Mouse (Mus musculus) heart, adult 9 months (tissue): Measurements from ENCODE around the gene Fnbp1.

Experiments used
- DNase-seq, 2 experiments: peaks; one replicate each; pipeline ENCODE4 v3.0.0; 2022; ENCODE audit warnings: low spot score in 2 of 2

Fnbp1 gene

GRCm38 (mm10) chr2:31025458-31025857 lies 116.3 kb downstream of the Fnbp1 start:
- peak in 1 of 2 experiments; percentile 21 for DNase-seq

DNA sequence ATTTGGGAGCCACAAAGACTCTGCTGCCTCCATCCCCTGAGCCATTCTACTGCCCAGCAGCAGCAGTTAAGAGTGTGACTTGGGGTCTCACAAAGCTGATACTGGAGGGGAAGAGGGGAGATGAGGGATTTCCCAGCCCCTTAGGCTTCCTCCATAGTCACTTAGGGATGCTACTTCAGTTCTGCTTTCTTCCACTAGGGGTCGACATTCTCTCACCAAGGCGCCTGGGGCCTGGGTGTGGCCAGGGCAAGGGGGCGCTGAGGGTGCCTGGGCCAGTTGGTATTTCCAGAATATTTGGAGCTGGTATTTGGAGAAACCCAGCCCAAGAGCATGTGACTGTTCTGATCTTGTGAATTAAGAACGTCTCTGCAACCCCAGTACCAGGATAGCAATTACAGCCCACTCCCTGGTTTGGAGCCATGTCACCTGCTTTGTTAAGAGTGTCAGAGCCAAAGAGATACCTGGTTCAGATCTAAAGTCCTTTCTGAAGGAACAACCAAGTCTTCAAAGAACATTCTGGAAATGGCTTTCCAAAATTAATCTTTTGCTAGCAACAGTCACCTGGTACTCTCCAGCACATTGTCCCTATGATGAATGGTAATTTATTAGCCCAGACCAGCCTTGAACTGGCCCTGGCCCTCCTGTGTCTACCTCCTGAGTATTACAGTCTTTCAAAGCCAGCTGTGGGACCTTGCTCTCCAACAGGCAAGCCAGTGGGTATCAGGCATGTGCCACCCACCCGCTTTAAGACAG lies 117.0 kb downstream of the Fnbp1 start:
- peak; percentile 58 to 59 for DNase-seq

DNA sequence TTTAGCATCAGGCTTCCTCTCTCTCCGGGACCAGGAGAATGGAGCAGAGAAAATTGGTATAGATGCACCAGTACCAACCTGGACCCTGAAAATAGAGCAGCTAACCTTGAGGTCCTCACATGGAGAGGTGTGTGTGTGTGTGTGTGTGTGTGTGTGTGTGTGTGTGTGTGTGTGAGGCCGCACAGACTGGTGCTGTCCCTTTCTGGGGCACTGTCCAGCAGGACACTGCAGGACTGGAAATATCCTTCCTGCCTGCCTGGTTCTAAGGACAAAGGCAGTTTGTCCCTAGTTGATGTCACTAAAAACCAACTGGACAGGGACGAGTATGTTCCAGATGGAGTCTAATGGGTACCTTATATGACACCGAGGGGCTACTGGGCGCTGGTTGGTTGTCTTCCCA lies 117.9 kb downstream of the Fnbp1 start:
- DNase-seq: no peak

GRCm38 (mm10) chr2:31020202-31020601 lies 121.6 kb downstream of the Fnbp1 start:
- no peak for DNase-seq

GRCm38 (mm10) chr2:31019011-31019410 lies 122.8 kb downstream of the Fnbp1 start:
- DNase-seq: no peak

GRCm38 (mm10) chr2:31018519-31018918 lies 123.3 kb downstream of the Fnbp1 start:
- DNase-seq: no peak

GRCm38 (mm10) chr2:31017625-31018317 lies 124.0 kb downstream of the Fnbp1 start:
- no peak for DNase-seq

- DNase-seq: no peak
Measured at GRCm38 (mm10) chr2:31013371-31014120, 128.3 kb downstream of the Fnbp1 start.

DNA sequence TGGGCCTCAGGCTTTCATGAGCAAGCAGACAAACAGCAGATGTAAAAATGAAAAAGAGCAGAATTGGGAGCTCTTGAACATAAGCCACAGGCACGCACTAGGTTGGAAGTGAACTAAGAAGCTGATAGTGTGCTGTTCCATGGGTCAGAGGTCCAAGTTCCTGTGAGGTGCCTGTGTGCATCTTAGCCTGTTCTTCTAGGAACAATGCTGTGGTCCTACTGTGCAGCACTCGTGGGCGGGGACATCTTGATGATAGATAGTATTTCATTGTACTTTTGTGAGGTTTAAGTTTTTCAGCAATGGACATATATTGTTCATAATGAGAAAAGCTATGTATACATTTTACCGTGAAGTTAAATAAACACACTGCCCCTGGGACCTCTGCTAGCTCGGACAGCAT lies 134.6 kb downstream of the Fnbp1 start:
- DNase-seq: no peak

- peak; percentile 66 to 70 for DNase-seq
Measured at GRCm38 (mm10) chr2:31006434-31006833, 135.4 kb downstream of the Fnbp1 start.

DNA sequence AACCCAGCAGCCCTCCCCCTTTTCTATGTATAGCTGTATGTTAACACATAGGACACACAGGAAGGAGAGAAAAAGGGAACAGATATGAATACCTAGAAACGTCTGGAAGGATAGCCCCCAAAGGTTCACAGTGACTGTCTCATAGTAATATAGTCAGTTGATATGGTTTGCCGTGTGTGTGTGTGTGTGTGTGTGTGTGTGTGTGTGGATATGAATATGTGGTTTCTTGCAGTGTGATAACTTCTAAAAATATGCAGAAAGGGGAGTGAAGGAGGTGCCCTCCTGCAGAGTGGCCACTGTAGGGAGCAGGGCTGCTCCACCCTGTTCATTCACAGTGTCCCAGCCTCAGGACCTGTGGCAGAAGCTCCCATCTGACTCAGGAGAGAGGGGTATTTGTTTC lies 136.4 kb downstream of the Fnbp1 start:
- DNase-seq: no peak

DNA sequence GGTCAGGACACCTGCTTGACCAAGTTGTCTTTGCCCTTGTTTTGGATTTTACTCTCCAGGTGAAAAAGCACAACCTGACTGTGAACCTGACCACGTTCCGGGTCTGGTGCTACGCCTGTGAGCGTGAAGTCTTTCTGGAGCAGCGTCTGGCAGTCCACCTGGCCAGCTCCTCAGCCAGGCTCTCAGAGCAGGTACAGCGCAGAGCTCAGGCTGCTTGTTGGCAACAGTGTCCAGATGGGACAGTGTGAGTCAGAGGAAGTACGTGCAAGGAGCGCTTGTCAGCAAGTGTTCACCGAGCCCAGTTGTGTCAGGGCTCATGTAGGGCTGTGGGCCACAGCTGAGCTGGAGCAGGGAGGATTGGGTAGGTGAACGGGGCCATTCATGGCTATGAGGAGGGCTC lies 139.0 kb downstream of the Fnbp1 start:
- no peak for DNase-seq

DNA sequence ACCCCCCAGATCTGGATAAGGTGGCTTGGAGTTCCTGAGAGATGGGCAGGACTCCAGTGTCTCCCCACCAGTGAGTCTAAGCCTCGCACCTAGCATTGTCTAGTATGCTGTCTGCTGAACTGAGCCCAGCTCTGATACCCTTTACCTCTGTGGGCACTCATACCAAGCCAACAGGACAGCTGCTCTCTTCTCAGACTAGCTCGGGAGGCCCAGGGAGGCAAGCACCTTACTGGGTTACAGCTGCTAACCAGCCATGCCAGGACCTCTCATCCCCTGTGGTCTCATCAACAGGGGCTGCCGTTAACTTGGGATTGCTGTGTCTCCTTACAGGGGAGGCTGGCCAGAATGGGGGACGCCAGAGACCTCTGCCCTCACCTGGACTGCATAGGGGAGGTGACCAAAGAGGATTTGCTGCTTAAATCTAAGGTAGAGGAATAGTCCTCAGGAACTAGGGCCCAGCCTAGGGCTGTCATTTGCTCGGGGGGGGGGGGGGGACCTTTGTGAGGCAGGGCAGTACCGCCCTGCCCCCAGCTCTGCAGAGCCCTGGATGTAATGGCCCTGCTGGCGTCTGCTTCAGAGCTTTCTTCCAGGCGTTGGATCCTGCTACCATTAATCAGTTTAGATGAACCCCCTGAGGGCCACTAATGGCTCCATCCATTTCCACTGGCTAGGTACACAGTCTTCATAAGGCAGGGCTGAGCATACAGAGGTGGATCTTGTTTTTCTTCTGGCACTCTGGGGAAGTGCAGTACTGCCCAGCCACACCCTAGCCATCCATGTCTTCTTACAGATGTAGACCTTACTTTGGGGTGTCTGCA lies 143.2 kb downstream of the Fnbp1 start:
- DNase-seq: no peak

DNA sequence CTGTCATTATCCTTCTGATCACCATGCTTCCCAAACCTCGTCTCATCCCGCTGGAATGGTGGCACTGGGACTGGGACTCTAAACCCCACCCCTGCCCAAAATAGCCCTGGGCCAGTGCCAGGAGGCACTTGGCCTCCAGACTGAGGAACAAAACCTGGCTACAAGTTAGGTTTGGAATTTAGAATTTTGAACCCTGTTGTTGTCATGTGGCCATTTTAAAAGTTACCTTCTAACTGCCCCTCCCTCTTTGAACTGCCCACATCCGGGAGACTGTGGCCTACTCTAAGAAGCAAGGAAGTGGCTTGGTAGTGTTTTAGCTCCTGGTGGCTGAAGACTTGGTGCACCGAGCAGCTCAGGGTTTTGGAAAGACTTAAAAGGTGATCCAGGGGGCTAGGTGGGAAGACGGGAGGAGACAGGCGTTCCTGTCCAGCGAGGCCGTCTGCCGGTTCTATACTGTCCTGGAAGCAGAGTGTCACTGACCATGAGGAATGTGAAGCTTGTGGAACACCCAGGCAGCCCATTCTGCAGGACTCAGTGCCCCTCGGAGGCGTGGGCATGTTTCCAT lies 146.3 kb downstream of the Fnbp1 start:
- DNase-seq: peak; percentile 54 to 61

GRCm38 (mm10) chr2:30994853-30995252 lies 147.0 kb downstream of the Fnbp1 start:
- no peak for DNase-seq

DNA sequence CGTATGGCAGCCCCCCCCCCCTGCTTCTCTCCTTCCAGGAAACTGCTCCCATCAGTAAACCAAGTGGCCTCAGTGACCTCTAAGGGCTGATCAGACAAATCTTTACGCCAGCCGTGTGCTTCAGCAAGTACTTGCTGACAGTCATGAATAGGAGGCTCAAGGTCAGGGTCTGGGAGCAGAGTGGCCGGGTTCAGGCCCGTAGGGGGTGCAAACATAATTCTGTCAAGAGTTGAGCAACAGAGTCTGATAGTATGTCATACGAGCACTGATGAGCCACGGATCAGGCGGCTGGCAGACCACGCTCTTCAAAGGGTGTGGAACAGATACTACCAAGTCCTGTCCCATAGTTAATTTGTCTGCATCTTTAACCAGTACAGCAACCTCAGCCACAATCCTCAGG lies 151.6 kb downstream of the Fnbp1 start:
- DNase-seq: no peak

- no peak for DNase-seq
Measured at GRCm38 (mm10) chr2:30985111-30986020, 156.4 kb downstream of the Fnbp1 start.

DNA sequence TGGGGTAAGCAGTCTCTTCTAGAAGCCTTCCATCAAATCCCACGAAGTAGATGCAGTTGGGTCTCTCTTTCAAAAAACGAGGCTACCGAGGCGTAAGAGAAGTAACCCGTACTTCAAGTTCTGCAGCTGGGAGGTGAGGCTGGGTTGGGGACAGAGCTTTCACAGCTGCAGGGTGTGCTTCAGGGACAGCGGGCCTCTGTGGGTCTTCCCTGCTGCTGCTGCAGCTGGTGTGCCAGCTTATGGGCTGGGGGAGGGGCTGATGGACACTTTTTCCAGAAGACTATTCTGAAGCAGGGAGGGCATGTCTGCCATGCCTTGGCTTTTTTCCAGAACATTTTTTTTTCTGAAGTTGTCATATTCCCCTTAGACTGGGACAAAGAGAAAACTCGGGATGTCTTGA lies 158.8 kb downstream of the Fnbp1 start:
- DNase-seq: no peak

GRCm38 (mm10) chr2:30981790-30982513 lies 159.9 kb downstream of the Fnbp1 start, which contains the start of the genes BC005624 and Usp20:
Gene BC005624 (minus strand): TSS chr2:30982201.
Gene Usp20 (plus strand): TSS chr2:30982279.
- DNase-seq: peak; percentile 99
